Mouse (Mus musculus): ENCODE results near the gene Sirt3. TPM values are rescaled to one million over a fixed set of nuclear protein-coding genes. Genes with fewer than 3 reads are reported as not detected.

Gene Sirt3
- polyA plus RNA-seq, 2 experiments: 14.0 to 14.7 TPM

GRCm38 (mm10) chr7:140853386-140853785, 28.7 kb downstream of the Sirt3 start:
- ATAC-seq (ENCODE audit: insufficient read depth): no peak
- H3K27ac ChIP-seq: no peak overlapping the region
- peaks cover 10 to 15% of the 10 kb centered on the region in 2 experiments for H3K4me1 ChIP-seq (replicated peaks; ENCODE audit: control insufficient read depth in 2 of 2, insufficient read depth in 2 of 2, low read length in 1 of 2)
- no peaks in the 10 kb centered on the region for H3K27me3 ChIP-seq (ENCODE audit: control insufficient read depth, insufficient read depth, low read length)
- peaks cover 27% of the 10 kb centered on the region for H3K36me3 ChIP-seq (replicated peaks; ENCODE audit: control insufficient read depth, insufficient read depth, low read depth)
- H3K4me3 ChIP-seq (ENCODE audit: insufficient read depth in 1 of 2, low read depth in 2 of 2, low read length in 2 of 2): no peak overlapping the region
- WGBS (ENCODE audit: insufficient replicate concordance): 72% methylated on average over 9 of the region's 9 CpGs
- no peak for TF ChIP-seq EP300 (IDR thresholded peaks at IDR 0.05; ENCODE audit: low read depth)
- no peak for TF ChIP-seq CTCF (IDR thresholded peaks at IDR 0.05; ENCODE audit: low read depth)
- no peak overlapping the region for H3K9ac ChIP-seq (replicated peaks)
- H3K9me3 ChIP-seq (ENCODE audit: control insufficient read depth, low read length): no peaks in the 10 kb centered on the region
- H3K4me2 ChIP-seq (ENCODE audit: low read depth): no peak overlapping the region
- no peak for DNase-seq (ENCODE audit: low read depth in 3 of 3, low spot score in 3 of 3)

GRCm38 (mm10) chr7:140851916-140852315, 30.2 kb downstream of the Sirt3 start:
- no peaks in the 10 kb centered on the region for H3K27me3 ChIP-seq (ENCODE audit: control insufficient read depth, insufficient read depth, low read length)
- H3K9ac ChIP-seq (replicated peaks): no peak overlapping the region
- ATAC-seq (ENCODE audit: insufficient read depth) (no peak), DNase-seq (ENCODE audit: low read depth in 3 of 3, low spot score in 3 of 3) (no peak)
- no peak overlapping the region for H3K27ac ChIP-seq
- no peak for TF ChIP-seq CTCF (IDR thresholded peaks at IDR 0.05; ENCODE audit: low read depth)
- TF ChIP-seq EP300 (IDR thresholded peaks at IDR 0.05; ENCODE audit: low read depth): no peak
- H3K36me3 ChIP-seq (replicated peaks; ENCODE audit: control insufficient read depth, insufficient read depth, low read depth): peaks cover 27% of the 10 kb centered on the region
- H3K4me2 ChIP-seq (ENCODE audit: low read depth): no peak overlapping the region
- H3K9me3 ChIP-seq (ENCODE audit: control insufficient read depth, low read length): no peaks in the 10 kb centered on the region
- WGBS (ENCODE audit: insufficient replicate concordance): 88% methylated on average over 4 of the region's 4 CpGs
- H3K4me3 ChIP-seq (ENCODE audit: insufficient read depth in 1 of 2, low read depth in 2 of 2, low read length in 2 of 2): no peak overlapping the region
- peaks cover 3 to 8% of the 10 kb centered on the region in 2 experiments; a peak in 3 of 4 replicates for H3K4me1 ChIP-seq (replicated peaks; ENCODE audit: control insufficient read depth in 2 of 2, insufficient read depth in 2 of 2, low read length in 1 of 2)

GRCm38 (mm10) chr7:140848591-140848990, 33.5 kb downstream of the Sirt3 start:
- Histone ChIP-seq H3K9me3 (ENCODE audit: control insufficient read depth, low read length) (no peaks in the 10 kb centered on the region), H3K27ac (no peak overlapping the region), H3K27me3 (ENCODE audit: control insufficient read depth, insufficient read depth, low read length) (no peaks in the 10 kb centered on the region), H3K9ac (replicated peaks) (no peak overlapping the region), H3K4me2 (ENCODE audit: low read depth) (no peak overlapping the region), H3K36me3 (replicated peaks; ENCODE audit: control insufficient read depth, insufficient read depth, low read depth) (peaks cover 13% of the 10 kb centered on the region), H3K4me1 (replicated peaks; ENCODE audit: control insufficient read depth in 2 of 2, insufficient read depth in 2 of 2, low read length in 1 of 2) (no peaks in the 10 kb centered on the region), H3K4me3 (ENCODE audit: insufficient read depth in 1 of 2, low read depth in 2 of 2, low read length in 2 of 2) (no peak overlapping the region)
- ATAC-seq (ENCODE audit: insufficient read depth) (no peak), DNase-seq (ENCODE audit: low read depth in 3 of 3, low spot score in 3 of 3) (no peak)
- TF ChIP-seq CTCF (IDR thresholded peaks at IDR 0.05; ENCODE audit: low read depth): no peak
- no peak for TF ChIP-seq EP300 (IDR thresholded peaks at IDR 0.05; ENCODE audit: low read depth)
- WGBS (ENCODE audit: insufficient replicate concordance): 78% methylated on average over 10 of the region's 10 CpGs

- H3K9me3 ChIP-seq (ENCODE audit: control insufficient read depth, low read length): no peaks in the 10 kb centered on the region
- no peaks in the 10 kb centered on the region for H3K4me1 ChIP-seq (replicated peaks; ENCODE audit: control insufficient read depth in 2 of 2, insufficient read depth in 2 of 2, low read length in 1 of 2)
- peaks cover 9% of the 10 kb centered on the region; the same call in 1 of the 2 replicates for H3K36me3 ChIP-seq (replicated peaks; ENCODE audit: control insufficient read depth, insufficient read depth, low read depth)
- DNase-seq (ENCODE audit: low read depth in 3 of 3, low spot score in 3 of 3): no peak
- TF ChIP-seq CTCF (IDR thresholded peaks at IDR 0.05; ENCODE audit: low read depth) (no peak), EP300 (IDR thresholded peaks at IDR 0.05; ENCODE audit: low read depth) (no peak)
- no peak within 1 kb of the TSS for H3K4me2 ChIP-seq (ENCODE audit: low read depth)
- WGBS (ENCODE audit: insufficient replicate concordance): 51% methylated on average over 11 of the region's 11 CpGs
- ATAC-seq (ENCODE audit: insufficient read depth): no peak
- no peaks in the 10 kb centered on the region for H3K27me3 ChIP-seq (ENCODE audit: control insufficient read depth, insufficient read depth, low read length)
- no peak within 1 kb of the TSS for H3K27ac ChIP-seq
- no peak within 1 kb of the TSS for H3K4me3 ChIP-seq (ENCODE audit: insufficient read depth in 1 of 2, low read depth in 2 of 2, low read length in 2 of 2)
- no peak within 1 kb of the TSS for H3K9ac ChIP-seq (replicated peaks)
Measured at GRCm38 (mm10) chr7:140847755-140848580, 34.1 kb downstream of the Sirt3 start, which contains the start of gene Odf3. Gene Odf3, plus strand, starts transcription at chr7:140847805.

- TF ChIP-seq EP300 (IDR thresholded peaks at IDR 0.05; ENCODE audit: low read depth) (no peak), CTCF (IDR thresholded peaks at IDR 0.05; ENCODE audit: low read depth) (no peak)
- Histone ChIP-seq H3K27me3 (ENCODE audit: control insufficient read depth, insufficient read depth, low read length) (no peaks in the 10 kb centered on the region), H3K27ac (no peak overlapping the region), H3K4me3 (ENCODE audit: insufficient read depth in 1 of 2, low read depth in 2 of 2, low read length in 2 of 2) (no peak overlapping the region), H3K36me3 (replicated peaks; ENCODE audit: control insufficient read depth, insufficient read depth, low read depth) (no peaks in the 10 kb centered on the region), H3K9ac (replicated peaks) (no peak overlapping the region), H3K4me1 (replicated peaks; ENCODE audit: control insufficient read depth in 2 of 2, insufficient read depth in 2 of 2, low read length in 1 of 2) (no peaks in the 10 kb centered on the region), H3K4me2 (ENCODE audit: low read depth) (no peak overlapping the region), H3K9me3 (ENCODE audit: control insufficient read depth, low read length) (no peaks in the 10 kb centered on the region)
- ATAC-seq (ENCODE audit: insufficient read depth) (no peak), DNase-seq (ENCODE audit: low read depth in 3 of 3, low spot score in 3 of 3) (no peak)
- 65% methylated on average over 10 of the region's 10 CpGs for WGBS (ENCODE audit: insufficient replicate concordance)
Measured at GRCm38 (mm10) chr7:140846676-140847075, 35.4 kb downstream of the Sirt3 start.
